Mouse (Mus musculus) liver, embryonic 11.5 days (tissue): ENCODE results near the gene Cftr. TPM values are rescaled to one million over a fixed set of nuclear protein-coding genes. Genes with fewer than 3 reads are reported as not detected.

Experiments used
- ATAC-seq: fragments of 200-750 bp; cut with Nextera tagmentation; replicated peaks from 2 replicates; pipeline ENCODE4 v1.8.0; 2017; ENCODE audit warnings: moderate number of reproducible peaks, mild to moderate bottlenecking, moderate TSS enrichment, moderate library complexity; ENCODE audit not compliant: low FRiP score
- DNase-seq: peaks from one replicate; pipeline ENCODE4 v3.0.0-alpha.2; 2017; ENCODE audit warnings: low spot score
- H3K27ac ChIP-seq: fragments of 300-500 bp; sonication (generic); 2 replicates; pipeline ENCODE4 v1.5.1; 2014; ENCODE audit warnings: mild to moderate bottlenecking, low read depth, low read length, control low read depth
- H3K27me3 ChIP-seq: fragments of 300-500 bp; sonication (generic); replicated peaks from 2 replicates; pipeline ENCODE4 v1.6.1; 2014; ENCODE audit warnings: low read length, mixed read lengths; ENCODE audit not compliant: control insufficient read depth, insufficient read depth
- H3K36me3 ChIP-seq: fragments of 300-500 bp; sonication (generic); 2 replicates; pipeline ENCODE4 v1.6.1; 2014; ENCODE audit warnings: mild to moderate bottlenecking, low read length, moderate library complexity, mixed read lengths; ENCODE audit not compliant: control insufficient read depth, insufficient read depth
- H3K4me1 ChIP-seq: fragments of 300-500 bp; sonication (generic); replicated peaks from 2 replicates; pipeline ENCODE4 v1.6.1; 2014; ENCODE audit warnings: low read length, mixed read lengths; ENCODE audit not compliant: control insufficient read depth, insufficient read depth
- H3K4me2 ChIP-seq: fragments of 300-500 bp; sonication (generic); 2 replicates; pipeline ENCODE4 v1.6.1; 2014; ENCODE audit warnings: mild to moderate bottlenecking, control low read depth, moderate library complexity
- H3K4me3 ChIP-seq: fragments of 300-500 bp; sonication (generic); 2 replicates; pipeline ENCODE4 v1.5.1; 2014; ENCODE audit warnings: low read depth, low read length, control low read depth
- H3K9ac ChIP-seq: fragments of 300-500 bp; sonication (generic); 2 replicates; pipeline ENCODE4 v1.6.1; 2014; ENCODE audit warnings: low read depth, low read length, control low read depth
- H3K9me3 ChIP-seq: fragments of 300-500 bp; sonication (generic); 2 replicates; pipeline ENCODE4 v1.6.1; 2016; ENCODE audit warnings: low read length, inconsistent platforms, mixed read lengths; ENCODE audit not compliant: control insufficient read depth
- WGBS: fragments of 180-500 bp; shearing (Covaris S2); extraction: QIAGEN DNeasy Blood & Tissue Kit; methylation state at CpG from one replicate; pipeline ENCODE4 v1.1.7; 2014; 5-methylcytosine and 5-hydroxymethylcytosine counted together
- polyA plus RNA-seq: library from polyadenylated mRNA; unstranded; fragments of >200 nt; fragmentation: Nextera tagmentation; extraction: Ambion mirVana; gene quantifications from 2 replicates; pipeline ENCODE4 v1.2.1, GENCODE M21; 2014

The Cftr gene
- polyA plus RNA-seq, 1 experiment from 2014 or later = 0.03 TPM

DNA sequence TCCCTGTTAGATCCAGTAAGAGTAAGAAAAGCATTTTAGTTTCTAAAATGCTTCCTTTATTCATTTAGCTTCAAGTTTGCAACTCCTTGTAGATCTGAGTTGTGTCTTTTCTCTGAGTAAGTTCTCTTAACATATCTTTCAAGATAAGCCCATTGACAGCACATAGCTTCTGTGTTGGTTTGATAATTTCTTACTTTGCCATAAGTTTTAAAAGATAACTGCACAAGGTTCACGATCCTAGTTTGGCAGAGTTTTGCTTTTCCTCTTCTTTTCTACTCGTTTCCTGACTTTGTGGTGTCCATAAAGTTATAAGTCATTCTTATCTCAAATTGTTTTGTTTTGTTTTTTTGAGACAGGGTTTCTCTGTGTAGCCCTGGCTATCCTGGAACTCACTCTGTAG is 130.3 kb downstream of the Cftr start:
- DNase-seq (no peak), ATAC-seq (peak; percentile 87)
- Histone ChIP-seq H3K9me3 (no peaks in the 10 kb centered on the region), H3K27me3 (no peaks in the 10 kb centered on the region), H3K4me1 (no peaks in the 10 kb centered on the region), H3K9ac (no peak overlapping the region), H3K36me3 (no peaks in the 10 kb centered on the region), H3K4me3 (no peak overlapping the region), H3K4me2 (no peak overlapping the region), H3K27ac (no peak overlapping the region)
- WGBS = 29% methylated on average over 2 of the region's 2 CpGs

DNA sequence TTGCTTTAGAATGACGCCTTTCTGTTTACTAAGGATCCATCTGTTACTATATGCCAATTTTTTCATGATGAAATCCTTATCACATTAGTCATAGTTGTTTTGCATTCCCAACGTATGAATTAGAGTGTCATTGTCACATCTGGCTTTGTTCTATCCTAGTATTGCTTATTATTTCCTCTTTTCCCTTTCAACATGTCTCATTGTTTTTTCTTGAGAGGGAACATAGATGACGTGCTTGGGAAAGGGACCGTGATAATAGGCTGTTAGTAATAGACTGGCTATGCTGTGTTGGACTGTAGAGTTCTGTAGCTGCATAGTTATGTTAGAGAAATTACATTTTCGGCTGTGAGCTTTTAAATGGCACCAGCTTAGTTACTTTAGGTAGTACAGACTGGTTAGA is 131.6 kb downstream of the Cftr start:
- Histone ChIP-seq H3K9me3 (no peaks in the 10 kb centered on the region), H3K27me3 (no peaks in the 10 kb centered on the region), H3K9ac (no peak overlapping the region), H3K36me3 (no peaks in the 10 kb centered on the region), H3K4me3 (no peak overlapping the region), H3K4me2 (no peak overlapping the region), H3K4me1 (no peaks in the 10 kb centered on the region), H3K27ac (no peak overlapping the region)
- DNase-seq = no peak
- WGBS = 75% methylated on average over 5 of the region's 5 CpGs
- no peak for ATAC-seq

DNA sequence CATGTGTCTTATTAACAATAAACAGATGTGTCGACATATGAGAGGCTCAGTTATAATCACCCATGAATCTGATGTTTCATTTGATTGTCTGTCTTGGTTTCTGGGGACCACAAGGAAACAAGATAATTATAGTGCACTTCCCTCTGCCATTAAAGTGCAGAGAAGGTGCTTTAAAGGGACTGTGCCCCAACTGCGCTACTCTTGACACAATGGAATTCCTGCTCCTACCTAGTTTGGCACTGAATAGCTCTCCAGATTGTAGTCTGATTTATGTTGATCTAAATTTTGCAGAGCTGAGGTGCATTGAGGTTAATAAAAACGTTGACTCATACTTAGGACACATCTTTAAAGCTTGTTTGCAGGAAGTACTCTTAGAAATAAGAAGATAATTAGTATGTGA is 132.7 kb downstream of the Cftr start:
- Histone ChIP-seq H3K36me3 (no peaks in the 10 kb centered on the region), H3K4me2 (no peak overlapping the region), H3K9me3 (no peaks in the 10 kb centered on the region), H3K9ac (no peak overlapping the region), H3K27ac (no peak overlapping the region), H3K4me3 (no peak overlapping the region), H3K4me1 (no peaks in the 10 kb centered on the region), H3K27me3 (no peaks in the 10 kb centered on the region)
- WGBS = 64% methylated on average over 3 of the region's 3 CpGs
- ATAC-seq (no peak), DNase-seq (no peak)

DNA sequence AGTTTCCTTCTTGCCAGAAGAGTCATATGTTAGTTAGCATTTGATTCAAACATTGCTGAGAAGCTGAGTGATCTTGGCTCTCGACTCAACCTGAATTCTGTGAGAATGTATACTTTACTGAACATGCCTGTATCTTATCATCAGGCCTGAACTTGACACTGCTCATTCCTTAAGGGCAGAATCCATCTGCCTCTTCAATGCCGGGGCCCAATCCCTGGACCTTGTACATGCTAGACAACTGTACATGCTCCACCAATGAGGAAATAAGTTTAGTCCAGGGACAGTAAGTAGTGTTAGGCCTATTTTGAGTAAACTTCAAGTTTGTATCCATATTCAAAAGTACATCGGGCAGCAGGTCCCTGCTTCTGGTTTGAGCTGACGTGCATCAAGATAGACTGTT is 134.6 kb downstream of the Cftr start:
- H3K9me3 ChIP-seq = no peaks in the 10 kb centered on the region
- ATAC-seq = no peak
- H3K27me3 ChIP-seq = no peaks in the 10 kb centered on the region
- H3K4me2 ChIP-seq = no peak overlapping the region
- H3K4me3 ChIP-seq = no peak overlapping the region
- WGBS = 73% methylated on average over 4 of the region's 4 CpGs
- H3K4me1 ChIP-seq = no peaks in the 10 kb centered on the region
- no peak for DNase-seq
- no peak overlapping the region for H3K9ac ChIP-seq
- H3K36me3 ChIP-seq = no peaks in the 10 kb centered on the region
- no peak overlapping the region for H3K27ac ChIP-seq

DNA sequence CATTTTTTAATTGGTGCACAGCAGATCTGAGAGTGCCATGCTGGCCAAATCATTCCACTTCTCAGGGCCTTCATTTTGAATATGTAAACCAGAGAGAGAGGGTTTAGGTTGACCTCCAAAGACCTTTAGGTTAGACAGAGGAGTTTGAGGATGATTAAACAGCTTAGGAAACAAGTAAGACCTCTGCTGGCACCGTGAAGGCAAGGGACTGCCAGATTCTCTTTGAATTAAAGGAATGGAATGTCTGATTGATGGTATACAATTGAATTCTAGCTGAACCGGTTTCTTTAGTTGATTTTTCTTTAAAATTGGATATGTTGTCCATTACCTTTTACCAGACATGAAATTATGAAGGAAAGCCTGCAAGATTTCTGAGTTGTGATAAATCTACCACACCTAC is 140.5 kb downstream of the Cftr start:
- Histone ChIP-seq H3K27ac (no peak overlapping the region), H3K4me1 (no peaks in the 10 kb centered on the region), H3K9ac (no peak overlapping the region), H3K4me2 (no peak overlapping the region), H3K36me3 (no peaks in the 10 kb centered on the region), H3K27me3 (no peaks in the 10 kb centered on the region), H3K4me3 (no peak overlapping the region), H3K9me3 (no peaks in the 10 kb centered on the region)
- no peak for ATAC-seq
- no peak for DNase-seq
- 36% methylated on average over 2 of the region's 2 CpGs for WGBS

DNA sequence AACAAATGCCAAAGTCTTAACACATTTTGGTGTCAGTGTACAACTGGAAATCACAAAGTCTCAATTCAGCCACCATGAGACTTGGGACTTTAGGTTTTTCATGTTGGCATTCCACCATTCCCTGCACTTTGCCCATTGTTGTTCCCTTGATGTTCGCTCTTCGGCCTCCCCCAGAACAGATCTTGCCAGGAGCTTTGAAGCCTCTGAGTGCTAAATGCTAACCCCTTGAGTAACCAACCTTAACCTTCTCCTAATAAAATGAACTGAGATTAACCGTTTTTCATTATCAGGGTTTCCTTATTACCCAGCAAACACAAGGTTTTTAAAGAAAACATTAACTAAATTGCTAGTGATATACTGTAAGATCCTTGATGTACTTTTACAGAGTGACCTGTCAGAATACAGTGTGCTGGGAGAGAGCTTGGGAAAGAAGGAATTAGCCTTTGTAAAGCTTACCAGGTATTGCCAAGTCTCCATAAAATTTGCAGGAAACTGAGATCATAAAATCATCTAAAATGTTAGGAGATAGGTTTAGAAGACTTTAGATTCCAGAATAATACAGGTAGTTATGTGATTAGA is 144.0 kb downstream of the Cftr start:
- WGBS = 81% methylated on average over 3 of the region's 3 CpGs
- H3K4me1 ChIP-seq = no peaks in the 10 kb centered on the region
- H3K4me3 ChIP-seq = no peak overlapping the region
- no peak overlapping the region for H3K27ac ChIP-seq
- ATAC-seq (no peak), DNase-seq (no peak)
- no peak overlapping the region for H3K4me2 ChIP-seq
- H3K9me3 ChIP-seq = no peaks in the 10 kb centered on the region
- no peaks in the 10 kb centered on the region for H3K27me3 ChIP-seq
- no peak overlapping the region for H3K9ac ChIP-seq
- H3K36me3 ChIP-seq = no peaks in the 10 kb centered on the region

DNA sequence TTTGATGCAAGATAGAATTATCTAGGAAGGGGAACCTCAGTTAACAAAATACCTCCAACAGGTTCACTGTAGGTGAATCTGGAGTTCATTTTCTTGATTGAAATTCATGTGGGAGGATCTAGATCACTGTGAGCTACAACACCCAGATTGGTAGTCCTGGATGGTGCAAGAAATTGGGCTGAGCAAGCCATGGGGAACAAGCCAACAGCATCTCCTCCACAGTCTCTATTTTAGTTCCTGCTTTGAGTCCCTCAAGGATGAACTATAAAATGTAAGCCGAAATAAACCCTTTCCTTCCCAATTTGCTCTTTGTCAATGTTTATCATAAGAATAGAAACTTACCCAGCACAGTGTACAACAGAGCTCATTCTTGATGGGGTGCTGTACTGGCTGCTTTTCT is 152.5 kb downstream of the Cftr start:
- ATAC-seq (no peak), DNase-seq (no peak)
- Histone ChIP-seq H3K4me1 (no peaks in the 10 kb centered on the region), H3K9ac (no peak overlapping the region), H3K4me3 (no peak overlapping the region), H3K27me3 (no peaks in the 10 kb centered on the region), H3K4me2 (no peak overlapping the region), H3K9me3 (no peaks in the 10 kb centered on the region), H3K27ac (no peak overlapping the region), H3K36me3 (no peaks in the 10 kb centered on the region)
- 83% methylated on average over 1 of the region's 1 CpGs for WGBS

DNA sequence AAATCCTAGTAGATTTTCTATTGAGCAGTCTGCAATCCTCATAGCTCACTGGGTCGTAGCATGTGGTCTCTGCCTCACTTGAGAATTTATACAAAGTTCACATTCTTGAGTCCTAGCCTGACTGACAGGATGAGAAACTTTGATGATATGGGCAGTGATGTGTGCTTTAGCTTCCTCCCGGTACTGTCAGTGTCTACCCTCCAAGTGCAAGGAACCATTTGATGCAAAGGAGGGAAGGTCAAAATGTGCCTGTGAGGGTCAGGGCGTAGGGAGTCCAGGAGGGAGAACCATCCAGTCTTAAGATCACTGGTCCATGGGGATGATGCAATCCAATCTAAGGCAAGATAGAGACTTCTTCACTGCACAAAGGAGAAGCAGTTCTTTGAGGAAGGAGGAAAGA is 164.9 kb downstream of the Cftr start:
- DNase-seq (no peak), ATAC-seq (no peak)
- Histone ChIP-seq H3K27me3 (no peaks in the 10 kb centered on the region), H3K9ac (no peak overlapping the region), H3K4me3 (no peak overlapping the region), H3K4me1 (no peaks in the 10 kb centered on the region), H3K4me2 (no peak overlapping the region), H3K9me3 (no peaks in the 10 kb centered on the region), H3K27ac (no peak overlapping the region), H3K36me3 (no peaks in the 10 kb centered on the region)
- WGBS = 77% methylated on average over 3 of the region's 3 CpGs

DNA sequence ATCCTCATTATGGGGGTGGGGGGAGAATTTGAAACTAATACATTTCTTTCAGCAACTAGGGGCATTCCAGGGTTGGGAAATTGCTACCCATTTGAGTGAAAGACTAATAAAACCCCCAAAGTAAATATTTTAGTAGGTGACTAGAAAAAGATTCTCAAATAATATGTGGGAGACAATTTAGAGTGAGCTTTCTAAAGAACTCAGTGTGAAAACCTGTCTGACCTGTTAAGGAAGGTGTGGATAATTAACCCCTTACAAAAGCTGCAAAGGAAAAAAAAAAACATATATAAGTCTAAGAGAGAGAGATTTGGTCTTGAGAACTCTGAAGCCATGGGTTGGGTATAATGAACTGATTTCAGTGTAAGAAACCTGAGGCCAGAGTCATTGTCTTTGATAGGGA is 167.8 kb downstream of the Cftr start:
- Histone ChIP-seq H3K4me3 (no peak overlapping the region), H3K27me3 (no peaks in the 10 kb centered on the region), H3K4me1 (no peaks in the 10 kb centered on the region), H3K27ac (no peak overlapping the region), H3K36me3 (no peaks in the 10 kb centered on the region), H3K9ac (no peak overlapping the region), H3K4me2 (no peak overlapping the region), H3K9me3 (no peaks in the 10 kb centered on the region)
- no peak for DNase-seq
- ATAC-seq = no peak
